Mouse (Mus musculus) ovary, postnatal 14 days (tissue): ENCODE results near the gene Agpat4.

Source experiments
- DNase-seq: peaks from one replicate; pipeline ENCODE4 v3.0.0; 2022; ENCODE audit warnings: low spot score

Gene Agpat4

DNA sequence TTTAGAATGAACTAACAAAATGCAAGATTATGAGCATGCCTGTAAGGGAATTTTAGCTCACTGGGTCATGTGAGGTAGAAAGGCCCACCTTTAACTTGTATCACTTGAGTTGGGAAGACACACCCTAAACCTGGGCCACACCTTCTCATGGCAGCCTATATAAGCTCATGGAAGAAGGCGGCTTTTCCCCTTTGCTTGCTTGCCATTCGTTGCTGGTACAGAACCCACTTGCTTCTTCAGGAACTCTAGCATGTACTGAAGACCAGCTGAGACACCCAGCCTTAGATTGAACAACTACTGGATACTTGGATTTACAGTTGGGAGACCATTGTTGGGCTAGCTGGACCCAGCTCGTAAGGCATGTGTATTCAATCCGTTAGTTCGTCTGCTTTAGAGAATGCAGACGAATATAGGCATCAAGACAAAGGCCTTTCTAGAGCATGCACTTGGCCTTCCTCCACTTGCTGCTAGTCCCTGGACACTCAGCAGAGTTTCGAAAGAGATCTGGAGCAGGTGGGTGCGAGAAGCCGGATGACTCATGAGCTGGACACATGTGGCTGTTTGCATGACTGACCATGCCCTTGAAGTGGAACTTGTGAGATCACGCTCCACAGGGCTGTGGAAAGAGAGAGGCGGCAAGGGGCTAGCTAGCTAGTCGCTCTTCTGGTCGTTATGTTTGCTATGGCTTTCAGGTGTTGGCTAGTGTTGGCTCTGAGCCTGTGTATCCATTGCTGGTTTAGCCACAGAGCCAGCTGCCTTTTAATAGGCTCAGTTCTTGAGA is 42.7 kb downstream of the Agpat4 start:
- no peak for DNase-seq

- DNase-seq, result no peak
Observed at GRCm38 (mm10) chr17:12161877-12162276, 43.4 kb downstream of the Agpat4 start.

DNA sequence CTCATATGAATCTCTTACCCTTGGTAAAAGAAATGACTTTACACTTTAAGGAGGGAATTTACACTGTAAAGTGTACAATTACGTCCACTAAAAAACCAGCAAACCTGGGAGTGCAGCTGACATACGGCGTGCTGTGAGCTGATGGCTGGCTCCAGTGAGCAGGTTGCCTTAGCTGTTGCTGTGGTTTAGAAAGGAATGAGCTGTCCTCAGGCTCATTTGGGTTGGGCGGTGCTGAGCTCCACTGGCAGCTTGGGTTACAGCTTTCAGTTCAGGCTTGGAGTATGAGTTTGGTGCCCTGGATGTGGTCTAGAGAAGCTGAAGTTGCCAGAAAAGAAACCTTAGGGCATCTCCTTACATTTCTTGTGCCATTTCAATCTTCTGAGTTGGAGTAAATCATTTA is 44.3 kb downstream of the Agpat4 start:
- no peak for DNase-seq

DNA sequence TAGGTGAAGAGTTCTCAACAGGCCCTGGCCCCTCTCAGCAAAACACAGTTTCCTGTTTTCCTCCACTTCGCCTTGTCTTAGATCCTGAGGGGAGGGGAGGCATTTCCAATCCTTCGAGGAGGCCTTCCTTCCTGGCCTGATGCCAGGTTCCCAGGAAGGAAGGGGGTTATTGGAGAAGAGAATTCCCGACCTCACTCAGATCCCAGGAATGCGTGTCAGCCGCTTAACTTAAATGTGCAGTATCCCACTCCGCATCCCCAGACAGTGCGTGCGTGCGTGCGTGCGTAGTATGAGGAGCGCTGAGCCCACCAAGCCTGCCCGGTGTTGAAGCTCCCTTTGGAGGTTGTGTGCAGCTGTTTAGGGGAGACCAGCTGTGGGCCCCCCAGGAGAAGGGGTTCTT is 44.9 kb downstream of the Agpat4 start:
- DNase-seq, result no peak

DNA sequence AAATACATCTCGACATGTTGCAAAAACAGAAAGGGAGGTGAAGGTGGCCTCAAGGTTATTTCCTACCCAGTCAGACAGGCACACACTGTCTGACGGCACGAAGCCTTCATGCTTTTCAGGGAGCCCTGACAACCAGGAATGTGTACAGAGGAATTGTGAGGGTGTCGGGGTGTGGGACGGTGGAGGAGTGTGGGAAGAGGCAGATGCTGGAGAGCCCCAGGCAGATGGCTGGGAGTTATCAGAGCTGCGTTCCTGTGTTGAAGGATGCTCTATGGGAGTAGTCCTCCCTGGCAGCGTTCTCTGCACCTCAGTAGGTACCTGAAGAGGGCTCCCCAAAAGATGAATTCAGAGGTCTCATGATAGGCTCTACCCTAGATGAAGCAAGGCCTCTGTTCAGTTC is 45.4 kb downstream of the Agpat4 start:
- no peak for DNase-seq

DNA sequence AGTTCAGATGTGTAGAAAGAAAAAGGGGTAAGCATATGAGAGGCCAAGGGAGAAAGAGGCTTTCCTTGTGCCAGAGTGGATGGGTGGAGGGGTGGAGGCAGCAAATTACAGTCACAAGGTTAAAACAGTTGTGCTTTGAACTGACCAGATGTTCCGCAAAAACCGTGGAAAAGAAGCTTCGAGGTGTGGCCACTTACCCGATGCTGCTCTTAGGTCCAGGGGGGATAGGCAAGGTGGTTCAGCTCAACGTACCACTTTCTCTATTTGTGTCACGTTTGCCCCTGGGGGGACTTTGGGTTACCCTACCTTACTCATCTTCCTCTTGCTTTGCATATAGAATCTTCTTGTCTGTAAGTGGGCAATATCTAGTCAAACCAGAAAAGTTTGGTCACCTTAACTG is 46.0 kb downstream of the Agpat4 start:
- no peak for DNase-seq

GRCm38 (mm10) chr17:12165009-12165695 is 46.6 kb downstream of the Agpat4 start:
- DNase-seq, result no peak

DNA sequence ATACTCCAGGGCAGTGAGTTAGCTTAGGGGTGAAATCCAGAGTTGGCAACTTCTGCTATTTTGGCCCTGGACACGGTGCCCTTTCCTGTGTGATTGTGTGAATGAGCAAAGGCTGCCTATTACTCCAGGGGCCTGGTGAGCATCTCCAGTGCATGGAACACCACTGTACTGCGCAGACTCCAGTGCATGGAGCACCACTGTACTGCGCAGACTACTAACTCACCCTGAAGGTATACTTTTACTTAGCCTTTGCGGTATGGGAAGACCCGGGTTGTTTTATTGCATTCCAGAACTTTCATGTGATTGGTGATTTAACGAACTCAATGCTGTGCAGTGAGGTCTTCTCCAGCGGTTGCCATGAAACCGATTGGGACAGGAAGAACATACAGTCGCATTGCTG is 47.2 kb downstream of the Agpat4 start:
- DNase-seq, result no peak

DNA sequence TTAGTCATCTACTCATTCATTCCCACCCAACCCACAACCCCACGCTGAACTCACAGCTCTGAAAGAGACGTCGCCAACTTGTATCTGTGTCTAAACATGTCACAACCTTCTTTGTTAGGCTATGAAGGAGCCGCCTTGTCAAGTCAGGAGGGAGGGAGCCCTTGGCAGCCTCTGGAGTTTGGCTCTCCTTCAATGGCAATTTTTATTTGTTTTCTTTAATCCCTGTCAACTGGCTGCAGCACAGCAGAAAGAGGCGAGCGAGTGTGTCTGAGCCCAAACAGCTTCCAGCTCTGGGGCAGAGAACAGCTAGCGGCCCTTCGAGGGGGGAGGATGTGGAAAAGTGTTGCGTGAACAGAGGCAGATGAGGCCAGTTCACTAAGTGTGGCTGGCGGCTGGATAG is 50.0 kb downstream of the Agpat4 start:
- peak; percentile 60 for DNase-seq

- DNase-seq, result peak; percentile 32
Observed at GRCm38 (mm10) chr17:12169326-12169836, 50.9 kb downstream of the Agpat4 start.

- DNase-seq, result no peak
Observed at GRCm38 (mm10) chr17:12170791-12171497, 52.4 kb downstream of the Agpat4 start.

DNA sequence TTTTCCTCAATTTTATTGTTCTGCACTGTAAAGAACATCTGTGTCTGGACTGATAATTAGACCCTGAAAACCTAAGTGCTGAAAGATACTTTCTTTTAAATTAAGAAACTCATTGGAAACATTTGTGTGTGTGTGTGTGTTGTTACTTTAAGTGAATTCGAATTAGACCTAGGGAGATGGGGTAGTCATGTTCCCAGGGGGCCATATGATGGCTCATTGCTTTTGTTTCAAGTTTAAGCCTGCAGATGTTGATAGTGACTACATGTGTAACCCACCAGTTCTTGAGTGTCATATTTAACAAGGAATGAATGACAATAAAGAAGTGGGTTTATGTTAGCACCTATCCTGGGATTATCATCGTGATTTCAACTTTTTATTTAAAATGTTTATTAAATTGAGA is 53.2 kb downstream of the Agpat4 start:
- DNase-seq, result no peak

- no peak for DNase-seq
Observed at GRCm38 (mm10) chr17:12174221-12174620, 55.7 kb downstream of the Agpat4 start.

DNA sequence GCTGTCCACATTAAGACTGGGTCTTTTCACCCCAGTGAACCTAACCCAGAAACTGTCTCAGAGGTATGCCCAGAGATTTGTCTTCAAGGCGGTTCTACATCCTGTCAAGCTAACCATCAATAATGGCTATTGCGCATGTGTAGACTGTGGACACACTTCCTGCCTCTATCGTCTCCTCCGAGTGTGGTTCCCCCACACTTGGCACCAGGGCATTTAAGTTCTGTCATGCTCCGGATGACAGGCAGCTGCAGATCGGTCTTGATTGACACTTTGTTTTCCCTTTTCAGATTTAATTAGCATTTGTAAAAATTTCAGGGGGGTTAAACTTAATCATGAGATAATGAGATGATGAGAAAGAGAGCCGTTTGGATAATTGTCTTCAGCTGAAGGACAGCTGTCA is 56.4 kb downstream of the Agpat4 start:
- DNase-seq, result no peak

DNA sequence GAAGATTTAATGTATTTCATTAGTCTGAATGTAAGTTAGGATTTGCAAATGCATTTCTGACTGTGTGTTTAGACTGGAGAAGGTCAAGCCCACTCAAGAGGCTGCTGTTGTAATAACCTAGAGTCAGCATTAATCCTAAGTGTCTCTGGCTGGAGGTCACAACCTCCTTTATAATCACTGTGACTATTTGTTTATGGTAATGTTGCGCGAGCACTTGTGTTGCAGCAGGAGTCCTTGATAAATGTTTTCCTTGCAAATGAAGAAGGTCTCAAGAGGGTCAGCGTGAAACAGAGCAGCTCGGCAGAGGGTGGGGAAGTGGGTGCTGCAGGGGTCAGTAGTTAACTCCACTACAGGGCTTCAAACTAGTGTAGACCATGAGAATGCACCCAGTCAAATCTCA is 57.1 kb downstream of the Agpat4 start:
- DNase-seq, result no peak

DNA sequence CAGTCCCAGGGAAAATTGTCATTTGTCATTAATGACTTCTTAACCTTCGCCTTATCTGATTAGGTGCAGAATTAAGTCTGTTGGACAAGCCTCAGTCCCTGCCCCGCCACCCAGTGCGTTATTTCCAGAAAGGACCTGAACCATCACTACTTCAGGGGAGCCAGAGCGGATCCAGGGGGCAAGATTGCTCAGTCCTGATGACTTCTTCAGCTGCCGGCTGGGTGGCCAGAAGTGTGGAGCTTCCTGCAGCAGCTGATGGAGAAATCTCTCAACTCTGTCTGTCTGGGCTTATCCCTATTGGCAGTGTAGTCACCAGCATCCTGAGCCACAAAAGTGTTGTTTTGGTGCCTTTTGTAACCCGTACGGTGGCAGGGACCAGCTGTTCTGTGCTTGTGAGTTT is 60.8 kb downstream of the Agpat4 start:
- no peak for DNase-seq

DNA sequence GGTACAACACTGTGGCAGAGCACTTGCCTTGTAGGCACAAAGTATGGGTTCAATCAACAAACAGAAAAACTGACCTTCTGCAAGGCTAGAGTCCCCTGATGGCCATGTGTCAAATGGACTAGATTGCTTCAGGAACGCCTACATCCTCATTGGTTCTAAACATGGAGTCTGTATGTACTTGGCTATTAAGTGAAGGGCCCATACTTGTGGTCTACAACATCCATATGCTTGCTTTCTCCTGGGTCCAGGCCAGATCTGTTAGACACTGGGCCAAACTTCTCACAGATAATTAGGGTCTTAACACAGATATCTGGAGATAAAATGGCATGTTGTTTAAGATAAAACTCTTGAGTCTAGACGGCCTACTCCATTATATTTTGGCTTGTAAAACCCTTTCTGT is 61.3 kb downstream of the Agpat4 start:
- no peak for DNase-seq

GRCm38 (mm10) chr17:12182702-12183485 is 64.4 kb downstream of the Agpat4 start:
- no peak for DNase-seq

DNA sequence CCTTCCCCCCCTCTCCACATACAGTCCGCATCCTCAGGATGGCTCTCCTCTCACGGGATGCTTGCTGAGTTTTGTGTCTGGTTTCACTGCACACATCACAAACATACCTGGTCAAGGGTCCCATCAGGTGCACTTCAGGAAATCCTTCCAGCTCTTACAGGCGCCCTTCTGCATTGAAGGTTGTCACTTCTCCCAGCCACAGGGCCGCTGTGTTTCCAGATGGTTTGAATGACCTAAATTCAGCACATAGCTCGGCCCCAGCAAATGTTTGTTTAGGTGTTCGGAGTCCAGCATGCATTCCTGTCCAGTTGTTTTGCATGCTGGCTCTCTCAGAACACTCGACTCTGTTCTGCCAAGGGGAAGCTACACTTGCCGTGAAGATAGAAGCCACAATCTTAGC is 65.8 kb downstream of the Agpat4 start:
- DNase-seq, result no peak

DNA sequence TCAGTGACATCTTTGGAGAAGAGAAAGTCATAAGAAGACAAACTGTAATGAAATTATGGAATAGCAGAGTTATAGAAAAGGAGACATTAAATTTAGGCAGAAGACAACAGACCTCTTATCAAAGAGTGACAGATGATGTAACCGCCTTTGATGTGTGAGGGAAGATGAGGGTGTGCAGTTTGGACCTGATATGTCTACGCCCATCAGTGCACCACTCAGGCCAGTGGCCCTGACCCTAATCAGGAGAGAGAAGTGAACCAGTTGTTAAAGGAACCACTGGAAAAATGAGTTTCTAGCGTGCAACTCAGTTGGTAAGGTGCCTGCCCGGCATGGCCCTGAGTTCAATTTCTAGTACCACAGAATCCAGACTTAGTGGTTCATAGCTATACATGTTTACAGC is 67.4 kb downstream of the Agpat4 start:
- DNase-seq, result no peak

DNA sequence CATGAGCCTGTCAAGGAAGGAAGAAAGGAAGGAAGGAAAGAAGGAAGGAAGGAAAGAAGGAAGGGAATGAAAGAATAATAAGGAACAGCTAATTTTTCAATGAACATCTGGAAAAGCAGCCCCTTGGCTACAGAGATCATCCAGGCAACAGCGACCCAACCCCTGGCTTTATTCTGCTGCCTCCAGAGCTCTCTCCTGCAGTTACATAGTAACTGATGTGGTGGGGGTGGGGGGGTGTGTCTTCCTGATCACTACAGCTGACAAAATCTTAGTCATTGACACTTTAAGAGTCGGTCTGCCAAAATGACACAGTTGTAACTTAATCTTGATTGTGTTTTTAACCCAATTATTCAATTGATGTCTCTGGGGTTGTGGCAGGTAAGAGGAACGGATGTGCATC is 67.8 kb downstream of the Agpat4 start:
- DNase-seq, result no peak

- no peak for DNase-seq
Observed at GRCm38 (mm10) chr17:12187782-12188181, 69.3 kb downstream of the Agpat4 start.
